Mouse (Mus musculus): ENCODE measurements around the gene Dpyd. TPM values are rescaled to one million over a fixed set of nuclear protein-coding genes. Genes with fewer than 3 reads are reported as not detected.

The Dpyd gene
- 1.9 TPM for polyA plus RNA-seq (2015; fragmentation: Illumina TruSeq; extraction: RNeasy Lipid Tissue Mini Kit (QIAGEN cat#74804); ENCODE audit: insufficient read depth, low replicate concordance)

DNA sequence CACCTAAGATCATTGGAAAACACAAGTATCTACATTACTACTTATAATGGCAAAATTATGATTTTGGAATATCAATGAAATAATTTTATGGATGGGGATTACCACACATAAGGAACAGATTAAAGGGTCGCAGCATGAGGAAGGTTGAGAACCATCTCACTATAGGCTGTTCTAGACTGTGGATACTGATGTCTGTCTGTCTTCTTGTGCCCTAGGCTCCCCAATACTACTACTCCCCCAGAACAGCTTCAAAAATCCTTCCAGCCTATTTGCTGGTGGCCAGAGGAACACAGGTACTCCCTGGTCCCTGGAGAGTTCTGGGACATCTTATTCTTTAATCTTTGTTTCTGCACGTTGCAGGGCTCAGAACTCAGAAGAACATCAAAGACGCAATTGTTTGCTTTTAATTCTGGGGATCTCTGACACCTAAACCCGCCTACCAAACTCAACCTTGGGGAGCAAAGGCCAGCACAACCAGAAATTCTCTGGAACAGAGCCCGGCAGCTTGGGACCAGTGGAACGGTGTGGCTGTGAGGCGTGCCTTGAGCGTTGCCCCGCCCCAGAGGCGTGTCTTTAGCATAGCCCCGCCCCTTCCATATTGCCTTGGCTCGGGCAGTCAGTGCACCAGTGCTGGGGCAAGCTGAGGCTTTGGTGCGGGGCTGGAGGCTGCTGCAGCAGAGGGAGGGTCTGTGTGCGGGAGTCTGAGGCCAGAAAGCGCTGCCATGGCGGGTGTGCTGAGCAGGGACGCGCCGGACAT lies at the start of gene Dpyd:
TSS of gene Dpyd (plus strand) at position 576 of the 757 bp plus-strand sequence.

All from spleen, adult 10 weeks (tissue).